23 mouse cellular contexts compared by ENCODE assay signal in the genomic region with DNA sequence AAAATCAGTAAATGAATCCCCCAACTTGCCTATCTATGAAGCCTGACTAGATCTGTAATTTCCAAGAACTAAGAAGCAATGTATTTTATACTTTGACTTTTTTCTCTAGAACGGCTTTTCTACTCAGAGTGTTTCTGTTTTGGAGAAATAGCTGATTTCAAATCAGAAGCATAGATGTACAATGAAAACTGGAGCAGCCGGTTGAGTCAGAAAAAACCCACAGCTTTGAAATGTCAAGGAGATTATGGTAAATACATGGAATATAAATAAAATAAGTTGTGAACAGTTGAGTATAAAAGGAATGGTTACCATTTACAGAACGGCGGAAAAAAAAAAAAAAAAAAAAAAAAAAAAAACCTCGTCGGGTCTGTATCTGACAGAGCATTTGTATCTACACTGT.
A peak's percentile ranks its signal among the peaks of the same experiment; 100 is the strongest.
DNase-seq lines count a peak whose midpoint lies in the region; ATAC-seq and TF ChIP-seq lines count a peak whose summit lies in the region.
"Had no signal": no experiment of that assay in that cellular context is flagged by ENCODE, and none has a peak within 500 bp of the region (broad histone marks: within the 10 kb centered on the region; RNA-seq: fewer than 3 reads in every experiment).

No protein-coding gene starts in this region.

- no peak overlapping the region for H3K9ac ChIP-seq in forebrain, postnatal 0 days
- no peak overlapping the region for H3K9ac ChIP-seq in liver, embryonic 12.5 days

- H3K4me2 ChIP-seq in forebrain, postnatal 0 days (ENCODE audit: low read depth) = no peak overlapping the region
- H3K4me2 ChIP-seq in liver, embryonic 12.5 days = no peak overlapping the region

- 81% methylated on average over 6 of the region's 6 CpGs for WGBS in forebrain, postnatal 0 days
- 94% methylated on average over 6 of the region's 6 CpGs for WGBS in forebrain, embryonic 10.5 days
- WGBS in liver, embryonic 12.5 days (ENCODE audit: insufficient replicate concordance) = 78% methylated on average over 6 of the region's 6 CpGs

- H3K4me3 ChIP-seq in forebrain, postnatal 0 days (ENCODE audit: low read depth, low read length) = no peak overlapping the region
- no peak overlapping the region for H3K4me3 ChIP-seq in forebrain, embryonic 10.5 days
- no peak overlapping the region for H3K4me3 ChIP-seq in liver, embryonic 12.5 days

- no peaks in the 10 kb centered on the region for H3K27me3 ChIP-seq in forebrain, postnatal 0 days (ENCODE audit: insufficient read depth, low read length)
- no peaks in the 10 kb centered on the region for H3K27me3 ChIP-seq in forebrain, embryonic 10.5 days (ENCODE audit: poor library complexity, severe bottlenecking)
- H3K27me3 ChIP-seq in liver, embryonic 12.5 days (replicated peaks) = no peaks in the 10 kb centered on the region
- H3K27me3 ChIP-seq: CH12.LX, Patski had no signal

- ATAC-seq in forebrain, postnatal 0 days = peak; percentile 29
- peak; percentile 95 for ATAC-seq in frontal cortex, adult (ENCODE audit: low TSS enrichment)
- ATAC-seq in liver, embryonic 12.5 days = no peak
- ATAC-seq: activated CD4-positive, CD25-positive, alpha-beta regulatory T cell, adult 4 months; CD4-positive, CD25-positive, alpha-beta regulatory T cell, adult 4 months; Patski had no signal

- H3K36me3 ChIP-seq in forebrain, postnatal 0 days (ENCODE audit: insufficient read depth) = no peaks in the 10 kb centered on the region
- H3K36me3 ChIP-seq in forebrain, embryonic 10.5 days (replicated peaks) = no peaks in the 10 kb centered on the region
- H3K36me3 ChIP-seq in liver, embryonic 12.5 days = no peaks in the 10 kb centered on the region
- H3K36me3 ChIP-seq: G1E had no signal

- TF ChIP-seq CTCF in forebrain, postnatal 0 days (IDR thresholded peaks at IDR 0.05; ENCODE audit: low read depth) = no peak

- no peak overlapping the region for H3K27ac ChIP-seq in forebrain, postnatal 0 days (ENCODE audit: low read depth, low read length)
- no peak overlapping the region for H3K27ac ChIP-seq in forebrain, embryonic 10.5 days
- no peak overlapping the region for H3K27ac ChIP-seq in liver, embryonic 12.5 days

- H3K9me3 ChIP-seq in forebrain, postnatal 0 days (ENCODE audit: low read length) = no peaks in the 10 kb centered on the region
- H3K9me3 ChIP-seq in forebrain, embryonic 10.5 days = no peaks in the 10 kb centered on the region
- H3K9me3 ChIP-seq in liver, embryonic 12.5 days (replicated peaks) = no peaks in the 10 kb centered on the region

- H3K4me1 ChIP-seq in forebrain, postnatal 0 days (ENCODE audit: insufficient read depth) = no peaks in the 10 kb centered on the region
- H3K4me1 ChIP-seq in forebrain, embryonic 10.5 days = no peaks in the 10 kb centered on the region
- H3K4me1 ChIP-seq in liver, embryonic 12.5 days = no peaks in the 10 kb centered on the region

- DNase-seq in forebrain, postnatal 0 days = no peak
- DNase-seq in forebrain, embryonic 10.5 days (ENCODE audit: extremely low spot score, low spot score) = no peak
- DNase-seq in frontal cortex, postnatal 14 days (ENCODE audit: low spot score in 2 of 2) = no peak
- peak; percentile 62 for DNase-seq in brain, adult 2 months (ENCODE audit: low read depth, low spot score)
- DNase-seq in telencephalon, adult 2 months (ENCODE audit: low read depth, low spot score) = peak; percentile 59
- no peak for DNase-seq in layer of hippocampus, adult 11-12 months (ENCODE audit: low spot score)
- DNase-seq: adrenal gland, adult 2 months; adrenal gland, adult 8-10 months; adrenal gland, postnatal 10 days; adrenal gland, postnatal 14 days; adrenal gland, postnatal 25 days; adrenal gland, postnatal 36 days; B cell, adult 2 months; cerebellum, adult 11 months; cerebellum, adult 11-12 months; cerebellum, adult 18-20 months had no signal

Comparison
In these comparisons a context has a peak if more than half of its experiments do, and no peak if none do; other contexts are left out.
1. DNase-seq: peak in brain, adult 2 months (single experiment) and telencephalon, adult 2 months (single experiment); none in forebrain, postnatal 0 days (single experiment), forebrain, embryonic 10.5 days (single experiment), frontal cortex, postnatal 14 days (0 of 2) and layer of hippocampus, adult 11-12 months (single experiment).